9 mouse cellular contexts compared by ENCODE assay signal in the genomic region with DNA sequence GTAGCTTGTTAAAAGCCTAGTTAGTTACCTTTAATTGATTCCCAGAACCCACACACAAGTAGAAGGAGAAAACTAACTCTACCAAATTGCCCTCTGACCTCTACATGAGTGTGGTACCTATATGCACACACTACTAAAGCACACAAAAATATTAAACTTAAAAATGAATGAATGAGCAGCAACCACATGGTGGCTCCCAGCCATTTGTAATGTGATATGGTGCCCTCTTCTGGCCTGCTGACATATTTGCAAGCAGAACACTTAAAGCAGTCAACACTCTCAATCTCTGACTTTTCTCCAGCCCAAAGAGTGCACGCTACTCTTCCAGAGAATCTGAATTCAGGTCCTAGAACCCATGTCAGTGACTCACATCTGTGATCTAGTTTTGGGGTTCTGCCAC. TPM values are rescaled to one million over a fixed set of nuclear protein-coding genes. Genes with fewer than 3 reads are reported as not detected.
DNase-seq lines count a peak whose midpoint lies in the region; ATAC-seq and TF ChIP-seq lines count a peak whose summit lies in the region.
"Had no signal": no experiment of that assay in that cellular context is flagged by ENCODE, and none has a peak within 500 bp of the region (broad histone marks: within the 10 kb centered on the region; RNA-seq: fewer than 3 reads in every experiment).

No protein-coding gene starts in this region.

- no peaks in the 10 kb centered on the region for H3K9me3 ChIP-seq in hindbrain, embryonic 10.5 days
- H3K9me3 ChIP-seq in hindbrain, embryonic 12.5 days (replicated peaks): no peaks in the 10 kb centered on the region
- H3K9me3 ChIP-seq in E14TG2a.4 (ENCODE audit: low read length): no peaks in the 10 kb centered on the region
- H3K9me3 ChIP-seq in limb, embryonic 11.5 days (ENCODE audit: control insufficient read depth, low read length): no peaks in the 10 kb centered on the region

- ATAC-seq in hindbrain, embryonic 12.5 days (ENCODE audit: low FRiP score): no peak
- no peak for ATAC-seq in limb, embryonic 11.5 days (ENCODE audit: insufficient number of reproducible peaks, low FRiP score, low TSS enrichment, low read depth)

- H3K4me1 ChIP-seq in hindbrain, embryonic 10.5 days (replicated peaks): no peaks in the 10 kb centered on the region
- H3K4me1 ChIP-seq in hindbrain, embryonic 12.5 days: no peaks in the 10 kb centered on the region
- peaks cover 23% of the 10 kb centered on the region for H3K4me1 ChIP-seq in E14TG2a.4 (replicated peaks; ENCODE audit: low read depth, low read length)
- no peaks in the 10 kb centered on the region for H3K4me1 ChIP-seq in limb, embryonic 11.5 days (ENCODE audit: control insufficient read depth, insufficient read depth, low read length)

- intact Hi-C loops in heart, postnatal 14 days (cut with DNase I): loop anchor here (2.0 kb wide), 1 partner anchor 102 kb away; no protein-coding TSS in a partner anchor

- no peaks in the 10 kb centered on the region for H3K27me3 ChIP-seq in hindbrain, embryonic 10.5 days (ENCODE audit: insufficient read depth, poor library complexity, severe bottlenecking)
- H3K27me3 ChIP-seq in hindbrain, embryonic 12.5 days: no peaks in the 10 kb centered on the region
- H3K27me3 ChIP-seq in E14TG2a.4 (ENCODE audit: insufficient read depth, low read length): no peaks in the 10 kb centered on the region
- H3K27me3 ChIP-seq in limb, embryonic 11.5 days (ENCODE audit: control insufficient read depth, insufficient read depth, low read length): no peaks in the 10 kb centered on the region

- TF ChIP-seq CTCF in E14TG2a.4 (conservative IDR thresholded peaks at IDR 0.05; ENCODE audit: low read length): peak; percentile 59

- peak; percentile 44 for DNase-seq in hindbrain, embryonic 10.5 days (ENCODE audit: low spot score)
- DNase-seq in c-Kit-positive CD71-negative TER-119-negative erythroid progenitor cells, embryonic 14.5 days (ENCODE audit: low read depth): peak; percentile 39
- peak; percentile 39 to 70 for DNase-seq in heart, postnatal 14 days
- peak; percentile 63 for DNase-seq in limb, embryonic 11.5 days (ENCODE audit: low spot score)
- DNase-seq in natural killer cell, adult 2 months (ENCODE audit: low spot score in 2 of 2): peak; percentile 22 to 55
- peak; percentile 21 for DNase-seq in yolk sac, embryonic 10.5 days (ENCODE audit: low spot score)

- no peak overlapping the region for H3K4me3 ChIP-seq in hindbrain, embryonic 10.5 days
- no peak overlapping the region for H3K4me3 ChIP-seq in hindbrain, embryonic 12.5 days
- no peak overlapping the region for H3K4me3 ChIP-seq in E14TG2a.4 (replicated peaks; ENCODE audit: low read length)
- no peak overlapping the region for H3K4me3 ChIP-seq in limb, embryonic 11.5 days (ENCODE audit: low read depth, low read length)

- peaks cover 44% of the 10 kb centered on the region for H3K36me3 ChIP-seq in hindbrain, embryonic 10.5 days
- peaks cover 29% of the 10 kb centered on the region for H3K36me3 ChIP-seq in hindbrain, embryonic 12.5 days
- H3K36me3 ChIP-seq in E14TG2a.4 (ENCODE audit: insufficient read depth, low read length): peaks cover 59% of the 10 kb centered on the region
- 0 out of 2 replicates have a peak, but pooled peaks cover 2% of the 10 kb centered on the region for H3K36me3 ChIP-seq in limb, embryonic 11.5 days (ENCODE audit: control insufficient read depth, insufficient read depth, low read length)

- no peak overlapping the region for H3K4me2 ChIP-seq in hindbrain, embryonic 12.5 days (replicated peaks)
- H3K4me2 ChIP-seq in limb, embryonic 11.5 days (ENCODE audit: low read depth, severe bottlenecking): no peak overlapping the region

- 63% methylated on average over 1 of the region's 1 CpGs for WGBS in hindbrain, embryonic 10.5 days
- 53% methylated on average over 1 of the region's 1 CpGs for WGBS in hindbrain, embryonic 12.5 days
- 66% methylated on average over 1 of the region's 1 CpGs for WGBS in limb, embryonic 11.5 days

- no peak overlapping the region for H3K9ac ChIP-seq in hindbrain, embryonic 12.5 days
- no peak overlapping the region for H3K9ac ChIP-seq in limb, embryonic 11.5 days (ENCODE audit: low read length)

- no peak overlapping the region for H3K27ac ChIP-seq in hindbrain, embryonic 10.5 days
- no peak overlapping the region for H3K27ac ChIP-seq in hindbrain, embryonic 12.5 days
- no peak overlapping the region for H3K27ac ChIP-seq in limb, embryonic 11.5 days (replicated peaks; ENCODE audit: low read depth, low read length)

RNA-seq across cellular contexts. Expression of gene Arnt, which starts 16.2 kb away (rescaled TPM):
- 30.6 and 33.5 TPM in 2 replicates for polyA plus RNA-seq in hindbrain, embryonic 10.5 days (2016; fragmentation: Nextera tagmentation; extraction: Ambion mirVana)
- polyA plus RNA-seq in hindbrain, embryonic 12.5 days (2016; fragmentation: Nextera tagmentation; extraction: Ambion mirVana): 34.3 and 37.7 TPM in 2 replicates
- total RNA-seq in heart, postnatal 14 days (2021): 10 to 100 TPM; 45.0 to 48.6 TPM
- 32.0 and 37.1 TPM in 2 replicates for polyA plus RNA-seq in limb, embryonic 11.5 days (2014; fragmentation: Nextera tagmentation; extraction: Ambion mirVana)

RNA-seq across cellular contexts. Expression of gene 4930558C23Rik, which starts 47.8 kb away (rescaled TPM):
- not detected in 2 replicates for polyA plus RNA-seq in hindbrain, embryonic 10.5 days (2016; fragmentation: Nextera tagmentation; extraction: Ambion mirVana)
- polyA plus RNA-seq in hindbrain, embryonic 12.5 days (2016; fragmentation: Nextera tagmentation; extraction: Ambion mirVana): not detected in 2 replicates
- not detected for total RNA-seq in heart, postnatal 14 days (2021)
- polyA plus RNA-seq in limb, embryonic 11.5 days (2014; fragmentation: Nextera tagmentation; extraction: Ambion mirVana): 0.27 TPM in 1 of 2 replicates, not detected in the other
- polyA plus RNA-seq: frontal cortex, adult 2 months had no signal

RNA-seq across cellular contexts. Expression of gene Ctsk, which starts 48.6 kb away (rescaled TPM):
- 3.7 and 5.9 TPM in 2 replicates for polyA plus RNA-seq in hindbrain, embryonic 10.5 days (2016; fragmentation: Nextera tagmentation; extraction: Ambion mirVana)
- polyA plus RNA-seq in hindbrain, embryonic 12.5 days (2016; fragmentation: Nextera tagmentation; extraction: Ambion mirVana): 18.3 and 20.2 TPM in 2 replicates
- 10 to 100 TPM; 13.6 to 14.3 TPM for total RNA-seq in heart, postnatal 14 days (2021)
- 4.2 and 4.9 TPM in 2 replicates for polyA plus RNA-seq in limb, embryonic 11.5 days (2014; fragmentation: Nextera tagmentation; extraction: Ambion mirVana)
